Mouse (Mus musculus): Measurements from ENCODE around the gene Il1f9.
"Not testable (repeated sequence)": the region's sequence is repeated elsewhere in the genome, so short reads cannot be mapped to it uniquely, and the experiment has no call there.

Il1f9 gene

GRCm38 (mm10) chr2:24186176-24186575, at the start of gene Il1f9:
Gene Il1f9, plus strand, starts transcription at chr2:24186476.
- DNase-seq, result no peak

- DNase-seq, result no peak
These were observed 33.4 kb upstream of the Il1f9 start, which contains the start of gene Il1f8 for GRCm38 (mm10) chr2:24152861-24153260. Gene Il1f8, plus strand, starts transcription at chr2:24153161.

- DNase-seq, result peak; percentile 3
These were observed 4.5 kb upstream of the Il1f9 start for GRCm38 (mm10) chr2:24181683-24182331.

GRCm38 (mm10) chr2:24182423-24183147, 3.7 kb upstream of the Il1f9 start:
- not testable (repeated sequence) for DNase-seq

GRCm38 (mm10) chr2:24184092-24184491, 2.2 kb upstream of the Il1f9 start:
- not testable (repeated sequence) for DNase-seq

- DNase-seq, result no peak
These were observed 1.3 kb downstream of the Il1f9 start for GRCm38 (mm10) chr2:24187585-24187984.

GRCm38 (mm10) chr2:24188189-24188588, 1.9 kb downstream of the Il1f9 start:
- DNase-seq, result no peak

GRCm38 (mm10) chr2:24215118-24215517, 28.8 kb downstream of the Il1f9 start, which contains the start of gene Il1f6:
Gene Il1f6, plus strand, starts transcription at chr2:24215418.
- no peak for DNase-seq

- DNase-seq, result no peak
These were observed 40.9 kb downstream of the Il1f9 start for GRCm38 (mm10) chr2:24227191-24227590.
